Mouse (Mus musculus): ENCODE measurements around the gene Gm49361. TPM values are rescaled to one million over a fixed set of nuclear protein-coding genes. Genes with fewer than 3 reads are reported as not detected.

The Gm49361 gene
- polyA plus RNA-seq, 1 experiment = 1.9 TPM

DNA sequence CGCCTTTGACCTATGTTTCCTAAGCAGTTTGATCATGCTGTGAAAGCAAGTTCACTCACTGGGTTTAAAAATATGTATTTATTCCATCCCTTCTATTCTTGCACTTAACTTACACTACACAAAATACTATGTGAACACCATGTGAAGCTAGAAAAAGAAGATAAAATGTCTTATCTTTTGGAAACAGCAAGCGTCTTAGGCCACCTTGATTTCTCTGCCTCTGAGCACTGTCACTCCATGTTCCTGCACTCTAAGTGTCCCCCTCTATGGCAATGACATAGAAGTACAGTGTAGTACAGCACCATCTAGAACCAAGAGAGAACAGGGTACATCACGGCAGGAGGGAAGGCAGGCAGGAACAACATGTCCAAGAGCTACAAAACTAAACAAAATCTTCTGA is 123.0 kb downstream of the Gm49361 start:
- Histone ChIP-seq H3K27ac (ENCODE audit: insufficient read depth, low read depth, low read length) (no peak overlapping the region), H3K4me1 (ENCODE audit: control insufficient read depth, insufficient read depth, insufficient read length, low read length) (peaks cover 3% of the 10 kb centered on the region; the same call in 1 of the 2 replicates), H3K4me3 (ENCODE audit: low read depth, low read length) (no peak overlapping the region), H3K27me3 (ENCODE audit: control insufficient read depth, insufficient read depth, low read length) (no peaks in the 10 kb centered on the region), H3K36me3 (ENCODE audit: control insufficient read depth, insufficient read depth, low read length) (peaks cover 19% of the 10 kb centered on the region)
- TF ChIP-seq POLR2A (IDR thresholded peaks at IDR 0.05; ENCODE audit: low read depth, low read length) (no peak), CTCF (IDR thresholded peaks at IDR 0.05; ENCODE audit: extremely low read depth, insufficient read length, insufficient replicate concordance, low read depth, low read length) (no peak)
- 84% methylated on average over 3 of the region's 3 CpGs for WGBS

DNA sequence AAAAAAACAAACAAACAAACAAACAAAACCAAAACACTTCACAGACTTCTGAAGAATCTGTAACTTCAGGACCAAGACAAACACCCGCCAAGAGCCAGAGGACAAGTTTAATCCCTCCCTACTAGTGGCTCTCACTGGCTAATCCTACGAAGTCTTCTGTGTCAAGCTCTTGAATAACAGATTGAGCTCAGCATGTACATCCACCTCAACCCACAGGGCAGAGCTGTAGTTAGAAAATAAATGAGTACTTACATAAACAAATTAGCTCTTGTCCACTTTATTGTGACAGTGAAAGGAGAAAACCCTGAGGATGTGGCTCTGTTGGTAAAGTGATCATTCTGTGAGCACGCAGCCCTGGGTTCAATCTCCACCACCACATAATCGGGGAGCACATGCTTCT is 124.2 kb downstream of the Gm49361 start:
- peaks cover 3% of the 10 kb centered on the region; the same call in 1 of the 2 replicates for H3K4me1 ChIP-seq (ENCODE audit: control insufficient read depth, insufficient read depth, insufficient read length, low read length)
- H3K27ac ChIP-seq (ENCODE audit: insufficient read depth, low read depth, low read length) = no peak overlapping the region
- no peaks in the 10 kb centered on the region for H3K27me3 ChIP-seq (ENCODE audit: control insufficient read depth, insufficient read depth, low read length)
- H3K4me3 ChIP-seq (ENCODE audit: low read depth, low read length) = no peak overlapping the region
- 87% methylated on average over 4 of the region's 4 CpGs for WGBS
- H3K36me3 ChIP-seq (ENCODE audit: control insufficient read depth, insufficient read depth, low read length) = peaks cover 14% of the 10 kb centered on the region
- TF ChIP-seq POLR2A (IDR thresholded peaks at IDR 0.05; ENCODE audit: low read depth, low read length) = no peak
- no peak for TF ChIP-seq CTCF (IDR thresholded peaks at IDR 0.05; ENCODE audit: extremely low read depth, insufficient read length, insufficient replicate concordance, low read depth, low read length)

DNA sequence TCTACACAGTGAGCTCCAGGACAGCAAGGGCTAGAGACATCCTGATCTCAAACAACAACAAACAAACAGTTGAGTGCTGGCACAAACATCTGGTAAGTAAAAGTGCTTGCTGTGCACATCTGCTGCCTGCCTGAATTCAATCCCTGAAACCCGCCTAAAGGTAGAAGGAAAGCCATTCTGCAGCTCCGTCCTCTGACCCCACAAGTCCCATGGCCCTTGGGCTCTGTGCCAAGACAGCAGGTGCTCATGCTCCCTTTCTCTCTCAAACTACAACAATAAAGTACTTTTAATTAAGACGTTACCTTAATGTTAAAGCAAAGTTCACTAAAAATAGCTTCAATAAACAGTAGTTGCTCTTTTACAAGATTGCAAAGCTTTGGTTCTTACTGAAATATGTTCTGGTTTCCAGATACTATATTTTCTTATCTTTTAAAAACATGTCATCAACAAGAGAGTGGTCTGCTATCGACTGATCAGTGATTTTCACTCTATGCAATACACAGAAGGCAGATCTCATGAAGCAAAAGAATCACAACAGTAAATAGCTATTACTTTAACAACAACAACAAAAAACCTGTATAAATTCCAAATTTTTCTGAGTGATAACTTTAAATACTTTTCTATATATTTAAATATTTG is 125.2 kb downstream of the Gm49361 start:
- no peak overlapping the region for H3K27ac ChIP-seq (ENCODE audit: insufficient read depth, low read depth, low read length)
- 25% methylated on average over 4 of the region's 4 CpGs for WGBS
- no peak overlapping the region for H3K4me3 ChIP-seq (ENCODE audit: low read depth, low read length)
- H3K36me3 ChIP-seq (ENCODE audit: control insufficient read depth, insufficient read depth, low read length) = peaks cover 14% of the 10 kb centered on the region; the same call in 1 of the 2 replicates
- TF ChIP-seq POLR2A (IDR thresholded peaks at IDR 0.05; ENCODE audit: low read depth, low read length) = no peak
- no peak for TF ChIP-seq CTCF (IDR thresholded peaks at IDR 0.05; ENCODE audit: extremely low read depth, insufficient read length, insufficient replicate concordance, low read depth, low read length)
- H3K27me3 ChIP-seq (ENCODE audit: control insufficient read depth, insufficient read depth, low read length) = no peaks in the 10 kb centered on the region
- peaks cover 3% of the 10 kb centered on the region; the same call in 1 of the 2 replicates for H3K4me1 ChIP-seq (ENCODE audit: control insufficient read depth, insufficient read depth, insufficient read length, low read length)

GRCm38 (mm10) chr14:57619487-57619886 is 126.4 kb downstream of the Gm49361 start:
- 43% methylated on average over 2 of the region's 2 CpGs for WGBS
- Histone ChIP-seq H3K27ac (ENCODE audit: insufficient read depth, low read depth, low read length) (no peak overlapping the region), H3K4me1 (ENCODE audit: control insufficient read depth, insufficient read depth, insufficient read length, low read length) (peaks cover 3% of the 10 kb centered on the region; the same call in 1 of the 2 replicates), H3K4me3 (ENCODE audit: low read depth, low read length) (no peak overlapping the region), H3K36me3 (ENCODE audit: control insufficient read depth, insufficient read depth, low read length) (peaks cover 13% of the 10 kb centered on the region; the same call in 1 of the 2 replicates), H3K27me3 (ENCODE audit: control insufficient read depth, insufficient read depth, low read length) (no peaks in the 10 kb centered on the region)
- TF ChIP-seq POLR2A (IDR thresholded peaks at IDR 0.05; ENCODE audit: low read depth, low read length) (no peak), CTCF (IDR thresholded peaks at IDR 0.05; ENCODE audit: extremely low read depth, insufficient read length, insufficient replicate concordance, low read depth, low read length) (no peak)

DNA sequence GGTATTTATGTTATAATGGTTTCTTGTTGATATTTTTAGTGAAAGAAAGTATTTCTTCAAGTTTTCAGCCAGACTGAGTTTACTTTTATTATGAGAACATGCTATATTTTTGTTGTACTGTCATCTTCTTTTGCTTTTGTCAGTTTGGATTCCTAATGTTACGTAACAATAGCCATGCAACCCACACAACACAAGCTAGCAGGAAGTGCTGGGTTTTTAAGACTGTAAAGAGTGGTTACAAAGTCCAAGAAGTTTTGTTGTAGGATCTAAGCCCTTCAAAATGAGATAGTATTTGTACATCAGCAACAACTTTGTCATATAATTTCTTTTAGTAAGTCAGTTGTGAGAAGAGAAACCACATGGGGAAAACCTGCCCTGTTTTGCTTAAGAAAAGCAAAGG is 128.2 kb downstream of the Gm49361 start:
- TF ChIP-seq POLR2A (IDR thresholded peaks at IDR 0.05; ENCODE audit: low read depth, low read length) (no peak), CTCF (IDR thresholded peaks at IDR 0.05; ENCODE audit: extremely low read depth, insufficient read length, insufficient replicate concordance, low read depth, low read length) (no peak)
- 72% methylated on average over 1 of the region's 1 CpGs for WGBS

GRCm38 (mm10) chr14:57616339-57616965 is 129.5 kb downstream of the Gm49361 start:
- Histone ChIP-seq H3K27me3 (ENCODE audit: control insufficient read depth, insufficient read depth, low read length) (no peaks in the 10 kb centered on the region), H3K4me3 (ENCODE audit: low read depth, low read length) (no peak overlapping the region), H3K4me1 (ENCODE audit: control insufficient read depth, insufficient read depth, insufficient read length, low read length) (peaks cover 3% of the 10 kb centered on the region; the same call in 1 of the 2 replicates), H3K36me3 (ENCODE audit: control insufficient read depth, insufficient read depth, low read length) (peaks cover 6% of the 10 kb centered on the region; the same call in 1 of the 2 replicates), H3K27ac (ENCODE audit: insufficient read depth, low read depth, low read length) (no peak overlapping the region)
- TF ChIP-seq POLR2A (IDR thresholded peaks at IDR 0.05; ENCODE audit: low read depth, low read length) (no peak), CTCF (IDR thresholded peaks at IDR 0.05; ENCODE audit: extremely low read depth, insufficient read length, insufficient replicate concordance, low read depth, low read length) (no peak)
- WGBS = 79% methylated on average over 6 of the region's 6 CpGs

More for the DNA sequence above, 128.2 kb downstream of the Gm49361 start:
- H3K4me3 ChIP-seq (ENCODE audit: low read depth, low read length) = no peak overlapping the region
- peaks cover 6% of the 10 kb centered on the region; the same call in 1 of the 2 replicates for H3K36me3 ChIP-seq (ENCODE audit: control insufficient read depth, insufficient read depth, low read length)
- no peaks in the 10 kb centered on the region for H3K27me3 ChIP-seq (ENCODE audit: control insufficient read depth, insufficient read depth, low read length)
- H3K4me1 ChIP-seq (ENCODE audit: control insufficient read depth, insufficient read depth, insufficient read length, low read length) = peaks cover 3% of the 10 kb centered on the region; the same call in 1 of the 2 replicates
- H3K27ac ChIP-seq (ENCODE audit: insufficient read depth, low read depth, low read length) = no peak overlapping the region

DNA sequence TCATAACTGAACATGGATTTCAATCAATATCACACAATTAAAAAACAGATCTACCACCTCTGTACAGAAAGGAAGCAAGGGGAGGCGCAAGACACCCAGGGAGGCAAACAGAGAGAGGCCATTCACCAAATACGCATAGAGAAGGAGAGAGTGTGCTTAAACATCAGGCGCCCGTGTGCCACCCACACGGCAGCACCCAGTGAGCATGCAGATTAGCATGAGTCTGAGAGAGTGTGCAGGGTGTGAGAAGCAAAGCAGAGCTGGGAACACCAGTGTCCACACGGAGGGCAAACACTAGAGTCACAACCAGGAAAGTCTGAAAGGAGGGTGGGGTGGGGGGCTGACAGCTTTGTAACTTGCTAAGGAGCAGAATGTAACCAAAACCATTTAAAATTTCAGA is 130.1 kb downstream of the Gm49361 start:
- 95% methylated on average over 6 of the region's 6 CpGs for WGBS

More for the DNA sequence above, 130.1 kb downstream of the Gm49361 start:
- Histone ChIP-seq H3K4me1 (ENCODE audit: control insufficient read depth, insufficient read depth, insufficient read length, low read length) (peaks cover 3% of the 10 kb centered on the region; the same call in 1 of the 2 replicates), H3K4me3 (ENCODE audit: low read depth, low read length) (no peak overlapping the region), H3K27me3 (ENCODE audit: control insufficient read depth, insufficient read depth, low read length) (no peaks in the 10 kb centered on the region), H3K27ac (ENCODE audit: insufficient read depth, low read depth, low read length) (no peak overlapping the region), H3K36me3 (ENCODE audit: control insufficient read depth, insufficient read depth, low read length) (peaks cover 6% of the 10 kb centered on the region; the same call in 1 of the 2 replicates)
- no peak for TF ChIP-seq CTCF (IDR thresholded peaks at IDR 0.05; ENCODE audit: extremely low read depth, insufficient read length, insufficient replicate concordance, low read depth, low read length)
- TF ChIP-seq POLR2A (IDR thresholded peaks at IDR 0.05; ENCODE audit: low read depth, low read length) = no peak

All from small intestine, adult 2 months (tissue).